Mouse (Mus musculus) liver, embryonic 14.5 days (tissue): ENCODE measurements around the gene Hoxd11.

Experiments
- CTCF ChIP-seq: IDR thresholded peaks from 2 replicates; pipeline ENCODE4 v1.5.1; 2016; ENCODE audit warnings: antibody characterized with exemption, low read depth, control low read depth
- EP300 ChIP-seq: IDR thresholded peaks from 2 replicates; pipeline ENCODE4 v1.6.1; 2016; ENCODE audit warnings: antibody characterized with exemption, low read depth

DNA sequence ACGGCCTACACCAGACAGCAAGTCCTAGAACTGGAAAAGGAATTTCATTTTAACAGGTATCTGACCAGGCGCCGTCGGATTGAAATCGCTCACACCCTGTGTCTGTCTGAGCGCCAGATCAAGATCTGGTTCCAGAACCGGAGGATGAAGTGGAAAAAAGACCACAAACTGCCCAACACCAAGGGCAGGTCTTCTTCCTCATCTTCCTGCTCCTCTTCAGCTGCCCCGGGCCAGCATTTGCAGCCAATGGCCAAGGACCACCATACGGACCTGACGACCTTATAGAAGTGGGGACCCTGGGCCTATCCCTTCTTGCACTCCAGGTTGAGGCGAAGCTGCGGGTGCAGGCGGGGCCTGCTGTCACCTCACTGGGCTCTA is 48.9 kb downstream of the Hoxd11 start:
- TF ChIP-seq CTCF: no peak
- TF ChIP-seq EP300: no peak
